Mouse (Mus musculus): ENCODE measurements around the gene Arpc1a.

GRCm38 (mm10) chr5:145110401-145110800 lies 26.8 kb downstream of the Arpc1a start:
- no peak for TF ChIP-seq CHD2 (IDR thresholded peaks at IDR 0.05; ENCODE audit: low read depth, low read length)
- no peak for TF ChIP-seq HCFC1 (IDR thresholded peaks at IDR 0.05; ENCODE audit: borderline replicate concordance, insufficient read depth, low read length)
- no peak for TF ChIP-seq ZNF384 (IDR thresholded peaks at IDR 0.05; ENCODE audit: low read depth, low read length)
- no peak for TF ChIP-seq ZC3H11A (IDR thresholded peaks at IDR 0.05; ENCODE audit: borderline replicate concordance, low read depth, low read length)
